Mouse (Mus musculus) cerebellum, adult 2 months (tissue): ENCODE data around the gene Krt15. TPM values are rescaled to one million over a fixed set of nuclear protein-coding genes. Genes with fewer than 3 reads are reported as not detected.

Source experiments
- DNase-seq, 2 experiments: peaks; one replicate each; pipeline ENCODE4 v3.0.0; 2021
- H3K27ac ChIP-seq: fragments of 200-500 bp; 2 replicates; pipeline ENCODE4 v1.5.1; 2012; ENCODE audit warnings: low read length, control low read depth, inconsistent platforms; ENCODE audit not compliant: insufficient read depth
- H3K27me3 ChIP-seq: fragments of 200-500 bp; 2 replicates; pipeline ENCODE4 v1.6.1; 2012; ENCODE audit warnings: inconsistent platforms, mild to moderate bottlenecking, low read length, moderate library complexity; ENCODE audit not compliant: control insufficient read depth, insufficient read depth
- H3K4me1 ChIP-seq: fragments of 200-500 bp; 2 replicates; pipeline ENCODE4 v1.6.1; 2011; ENCODE audit warnings: low read length; ENCODE audit not compliant: control insufficient read depth, insufficient read depth
- H3K4me3 ChIP-seq: fragments of 200-500 bp; replicated peaks from 2 replicates; pipeline ENCODE3; 2011; ENCODE audit warnings: mild to moderate bottlenecking, low read depth, low read length, control low read depth; ENCODE audit not compliant: insufficient read depth
- CTCF ChIP-seq: fragments of 200-500 bp; IDR thresholded peaks from 2 replicates; pipeline ENCODE4 v1.5.1; 2011; ENCODE audit warnings: low read depth, mild to moderate bottlenecking, control low read depth, low read length, moderate library complexity, borderline replicate concordance; ENCODE audit not compliant: insufficient read depth
- POLR2A ChIP-seq: fragments of 200-500 bp; IDR thresholded peaks from 2 replicates; pipeline ENCODE4 v1.6.1; 2011; ENCODE audit warnings: low read length, control low read depth, borderline replicate concordance; ENCODE audit not compliant: insufficient read depth
- WGBS: fragments of 180-500 bp; shearing (Covaris S2); methylation state at CpG from one replicate; pipeline ENCODE4 v1.1.7; 2018; 5-methylcytosine and 5-hydroxymethylcytosine counted together
- polyA plus RNA-seq: library from polyadenylated mRNA; depleted of rRNA; stranded (reverse); fragments of >200 nt; gene quantifications from 2 replicates; pipeline ENCODE4 v1.2.3, GENCODE M21; 2012

Krt15 gene
- polyA plus RNA-seq, 1 experiment, result 0.08 TPM

DNA sequence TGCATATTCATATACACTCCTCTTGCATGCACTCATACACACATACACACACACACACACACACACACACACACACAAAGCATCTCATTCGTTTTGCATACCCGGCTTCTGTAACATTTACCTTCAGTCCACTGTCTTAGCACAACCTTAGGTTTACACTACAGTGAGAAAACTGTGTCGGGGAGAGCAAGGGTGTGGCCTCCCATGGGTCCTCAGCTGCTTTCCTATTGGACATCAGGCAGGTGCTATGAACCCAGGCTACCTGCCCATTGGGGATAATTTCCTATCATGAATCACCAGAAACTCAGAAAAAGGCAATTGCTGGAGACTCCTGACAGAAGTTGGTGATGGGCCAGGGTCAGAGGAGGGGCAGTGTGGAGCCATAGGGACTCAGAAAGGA, 21.6 kb upstream of the Krt15 start:
- Histone ChIP-seq H3K4me1 (no peaks in the 10 kb centered on the region), H3K27ac (no peak overlapping the region), H3K27me3 (no peaks in the 10 kb centered on the region), H3K4me3 (no peak overlapping the region)
- DNase-seq, result no peak
- 81% methylated on average over 3 of the region's 3 CpGs for WGBS
- no peak for TF ChIP-seq POLR2A
- TF ChIP-seq CTCF, result no peak

DNA sequence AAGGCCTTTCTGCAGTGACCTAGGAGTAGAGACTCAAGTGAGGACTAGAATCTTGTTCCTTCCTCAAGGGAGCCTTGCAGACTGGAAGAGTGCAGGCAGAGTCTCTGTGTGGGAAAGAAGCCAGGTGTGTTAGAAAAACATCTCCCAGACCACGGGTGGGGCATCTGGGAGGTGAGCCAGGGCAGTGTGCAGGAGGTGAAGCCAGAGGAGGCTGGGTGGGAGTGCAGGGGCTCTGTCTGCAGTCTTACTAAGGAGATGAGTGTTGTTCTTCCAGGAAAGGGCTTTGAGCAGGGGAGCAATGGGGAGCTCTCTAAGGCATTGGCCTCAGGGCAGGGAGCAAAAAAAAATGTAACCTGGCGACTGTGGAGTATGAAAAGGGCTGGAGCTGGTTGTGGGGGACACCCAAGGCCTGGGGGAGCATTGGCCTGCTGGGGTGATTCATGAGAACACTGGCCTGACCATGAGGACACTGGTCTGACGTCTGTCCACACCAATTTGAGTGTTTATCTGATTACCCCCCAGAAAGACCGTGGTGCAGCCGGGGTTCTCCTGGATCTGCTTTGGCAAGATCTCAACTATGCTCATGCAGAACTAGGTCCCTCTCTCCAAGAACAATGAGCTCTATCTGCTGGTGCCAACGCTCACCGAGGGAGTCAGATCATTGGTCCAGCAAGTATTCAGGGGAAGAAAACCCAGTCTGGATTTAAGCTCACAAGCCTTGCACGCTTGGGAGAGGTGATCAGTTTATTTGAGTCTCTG, 19.9 kb upstream of the Krt15 start:
- H3K27me3 ChIP-seq, result no peaks in the 10 kb centered on the region
- 25% methylated on average over 8 of the region's 8 CpGs for WGBS
- H3K4me1 ChIP-seq, result no peaks in the 10 kb centered on the region
- DNase-seq, result no peak
- H3K4me3 ChIP-seq, result no peak overlapping the region
- TF ChIP-seq POLR2A, result no peak
- no peak for TF ChIP-seq CTCF
- no peak overlapping the region for H3K27ac ChIP-seq

DNA sequence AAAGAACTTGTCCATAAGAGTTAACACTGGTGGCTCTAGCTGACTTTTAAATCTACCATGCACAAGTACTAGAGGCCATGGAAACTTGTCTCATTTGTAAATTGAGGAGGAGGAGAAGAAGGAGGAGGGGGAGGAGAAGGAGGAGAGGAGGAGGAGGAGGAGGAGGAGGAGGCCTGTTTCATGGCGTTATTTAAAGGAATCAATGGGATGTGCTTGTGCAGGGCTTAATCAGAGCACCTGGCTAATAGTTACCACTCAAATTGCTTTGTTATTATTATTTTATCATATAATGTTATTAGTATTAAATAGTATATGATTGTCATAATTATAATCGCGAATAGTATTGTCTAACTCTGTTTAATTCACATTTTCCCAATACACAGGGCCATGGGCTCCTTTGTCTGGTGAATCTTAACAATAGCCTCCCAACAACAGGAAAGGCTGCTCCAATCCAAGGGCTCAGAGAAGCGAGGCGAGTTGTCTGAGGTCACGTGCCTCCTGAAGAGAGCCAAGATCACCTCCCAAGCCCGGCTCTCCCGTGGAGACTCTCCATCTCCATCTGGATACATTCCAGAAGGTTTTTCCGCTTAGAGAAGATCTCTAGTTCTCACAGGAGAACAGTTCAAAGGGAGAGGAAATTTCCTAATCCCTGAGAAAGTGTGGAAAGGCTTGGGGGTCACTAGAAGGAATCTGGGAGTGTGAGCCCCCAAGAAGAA, 13.0 kb upstream of the Krt15 start, which contains the start of gene Krt19:
Gene Krt19, minus strand, starts transcription at position 51 of the 716 bp plus-strand sequence.
- DNase-seq, result no peak
- peaks cover 3% of the 10 kb centered on the region; the same call in 1 of the 2 replicates for H3K27me3 ChIP-seq
- TF ChIP-seq POLR2A (no peak), CTCF (no peak)
- 24% methylated on average over 9 of the region's 9 CpGs for WGBS
- H3K4me1 ChIP-seq, result no peaks in the 10 kb centered on the region; the same call in 1 of the 2 replicates
- H3K27ac ChIP-seq, result no peak within 1 kb of the TSS
- H3K4me3 ChIP-seq, result no peak within 1 kb of the TSS

DNA sequence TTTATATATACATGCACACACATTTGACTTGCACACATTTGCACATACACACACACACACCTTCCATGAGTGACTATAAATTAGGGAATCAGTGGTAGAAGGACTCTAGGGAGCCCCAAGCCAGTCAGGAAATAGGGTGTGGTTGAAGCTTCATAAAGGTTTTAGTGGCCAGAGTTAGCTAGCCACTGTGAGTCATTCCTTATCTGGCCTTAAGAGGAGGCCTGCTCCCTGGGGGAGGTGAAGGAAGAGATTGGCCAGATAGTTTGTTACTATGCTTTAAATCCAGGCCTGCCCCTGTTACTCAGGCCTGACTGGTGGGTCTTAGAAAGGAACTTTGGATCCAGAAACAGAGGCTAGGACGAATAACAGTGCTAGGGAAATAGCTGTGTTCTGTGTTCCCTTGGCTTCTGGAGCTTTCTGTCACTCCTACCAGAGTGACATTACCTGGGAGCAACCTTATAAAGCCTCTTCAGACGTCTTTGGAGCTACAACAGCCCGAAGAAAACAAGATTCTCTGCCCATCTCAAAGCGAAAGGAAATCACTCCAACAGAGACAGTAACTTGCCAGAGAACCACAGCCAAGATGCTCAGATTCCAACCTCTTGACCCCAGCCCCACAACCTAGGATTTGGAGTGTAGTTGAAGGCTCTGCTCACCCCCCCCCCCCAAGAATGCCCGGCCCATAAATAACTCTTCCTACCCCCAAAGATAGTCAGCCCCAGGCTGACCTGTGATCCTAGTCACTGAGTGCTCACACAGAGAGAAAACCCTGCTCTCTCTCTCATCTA, 12.0 kb upstream of the Krt15 start:
- H3K27ac ChIP-seq, result no peak overlapping the region
- H3K4me3 ChIP-seq, result no peak overlapping the region
- TF ChIP-seq CTCF (no peak), POLR2A (no peak)
- H3K4me1 ChIP-seq, result no peaks in the 10 kb centered on the region; the same call in 1 of the 2 replicates
- 89% methylated on average over 5 of the region's 5 CpGs for WGBS
- H3K27me3 ChIP-seq, result peaks cover 3% of the 10 kb centered on the region; the same call in 1 of the 2 replicates
- DNase-seq, result no peak

DNA sequence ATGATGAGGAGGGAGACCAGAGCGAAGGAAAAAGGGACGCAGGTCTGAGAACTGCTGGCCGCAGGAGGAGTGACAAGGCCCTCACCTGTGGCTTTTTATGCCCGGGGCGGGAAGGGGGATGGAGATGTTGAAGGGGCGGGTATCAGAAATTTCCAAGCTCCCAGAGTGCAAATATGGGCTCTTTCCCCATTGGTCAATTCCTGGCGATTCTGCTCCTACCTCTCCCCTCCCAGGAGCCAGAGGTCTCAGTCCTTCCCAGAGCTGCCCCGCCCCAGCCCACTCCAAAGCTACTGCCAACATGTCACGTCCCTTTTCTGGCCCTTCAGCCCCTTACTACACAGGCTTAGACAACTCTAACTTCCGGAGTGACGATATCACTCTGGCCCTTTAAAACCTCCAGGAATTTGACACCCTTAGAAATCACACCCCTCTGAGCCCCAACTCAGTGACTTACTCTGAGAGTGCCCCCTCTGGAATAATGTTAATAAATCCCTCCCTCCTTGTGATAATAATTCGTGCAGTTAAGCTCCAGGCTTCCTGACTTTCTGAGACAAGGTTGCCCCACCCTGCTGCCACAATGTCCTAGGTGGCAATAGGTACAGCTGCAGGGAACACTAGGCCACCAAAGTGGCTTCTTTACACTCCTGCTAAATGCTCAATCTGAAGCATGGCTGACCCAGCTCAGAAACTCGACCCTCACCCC, 10.3 kb upstream of the Krt15 start:
- DNase-seq, result no peak
- 10% methylated on average over 13 of the region's 13 CpGs for WGBS
- Histone ChIP-seq H3K4me1 (no peaks in the 10 kb centered on the region; the same call in 1 of the 2 replicates), H3K27ac (no peak overlapping the region), H3K4me3 (no peak overlapping the region), H3K27me3 (peaks cover 3% of the 10 kb centered on the region; the same call in 1 of the 2 replicates)
- no peak for TF ChIP-seq POLR2A
- no peak for TF ChIP-seq CTCF

DNA sequence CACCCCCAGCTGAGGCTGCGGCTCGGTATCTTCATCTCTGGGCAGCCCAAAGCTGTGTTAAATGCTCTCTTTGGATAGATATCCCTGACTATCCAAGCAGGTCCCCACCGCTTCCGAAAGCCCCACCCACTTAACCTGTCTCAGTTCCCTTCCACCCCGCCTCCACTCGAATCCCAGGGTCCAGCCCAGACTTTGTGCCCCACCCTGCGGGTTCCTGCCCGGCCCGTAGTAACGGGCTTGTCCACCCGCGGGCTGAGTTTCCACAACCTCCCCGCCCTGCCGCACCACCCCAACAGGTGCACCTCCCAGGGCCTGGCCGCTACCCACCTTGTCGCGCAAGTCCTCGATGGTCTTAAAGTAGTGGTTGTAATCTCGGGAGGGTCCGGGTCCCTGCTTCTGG, 9.4 kb upstream of the Krt15 start:
- 5% methylated on average over 20 of the region's 20 CpGs for WGBS

DNA sequence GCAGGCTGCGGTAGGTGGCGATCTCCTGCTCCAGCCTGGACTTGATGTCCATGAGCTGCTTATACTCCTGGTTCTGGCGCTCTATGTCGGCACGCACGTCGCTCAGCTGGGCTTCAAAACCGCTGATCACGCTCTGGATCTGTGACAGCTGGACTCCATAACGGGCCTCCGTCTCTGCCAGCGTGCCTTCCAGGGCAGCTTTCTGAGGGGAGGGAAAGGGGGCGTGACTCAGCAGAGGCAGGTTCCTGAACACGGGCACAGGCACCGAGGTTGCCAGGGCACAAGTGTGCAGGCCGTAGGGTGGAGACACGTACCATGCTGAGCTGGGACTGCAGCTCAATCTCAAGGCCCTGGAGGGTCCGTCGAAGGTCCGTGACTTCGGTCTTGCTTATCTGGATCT, 5.2 kb upstream of the Krt15 start:
- no peak overlapping the region for H3K4me3 ChIP-seq
- DNase-seq, result no peak
- no peak overlapping the region for H3K27ac ChIP-seq
- TF ChIP-seq CTCF (no peak), POLR2A (no peak)
- WGBS, result 49% methylated on average over 21 of the region's 21 CpGs
- no peaks in the 10 kb centered on the region for H3K4me1 ChIP-seq
- H3K27me3 ChIP-seq, result peaks cover 3% of the 10 kb centered on the region; the same call in 1 of the 2 replicates

More for the DNA sequence above, 9.4 kb upstream of the Krt15 start:
- DNase-seq, result no peak
- Histone ChIP-seq H3K4me1 (no peaks in the 10 kb centered on the region; the same call in 1 of the 2 replicates), H3K4me3 (no peak overlapping the region), H3K27ac (no peak overlapping the region), H3K27me3 (peaks cover 3% of the 10 kb centered on the region; the same call in 1 of the 2 replicates)
- TF ChIP-seq POLR2A (no peak), CTCF (no peak)
